Mouse (Mus musculus) CH12.LX (cell line): Measurements from ENCODE around the gene Letmd1. TPM values are rescaled to one million over a fixed set of nuclear protein-coding genes. Genes with fewer than 3 reads are reported as not detected.

Experiments used
- DNase-seq: peaks from one replicate; pipeline ENCODE4 v3.0.0-alpha.2; 2013; ENCODE audit errors: extremely low read depth
- H3K27ac ChIP-seq: 2 replicates; pipeline ENCODE4 v1.5.1; 2012; ENCODE audit warnings: low read depth, mild to moderate bottlenecking, control low read depth, moderate library complexity; ENCODE audit not compliant: insufficient read depth
- H3K27me3 ChIP-seq: replicated peaks from 2 replicates; pipeline ENCODE3; 2012; ENCODE audit warnings: inconsistent platforms
- H3K36me3 ChIP-seq, 2 experiments: replicated peaks in 1 of 2; 2 replicates each; pipeline versions ENCODE3 to v1.6.1; 2012; ENCODE audit warnings: inconsistent platforms in 1 of 2, low read length in 1 of 2, mild to moderate bottlenecking in 1 of 2, mixed read lengths in 1 of 2, moderate library complexity in 1 of 2; ENCODE audit not compliant: control insufficient read depth in 1 of 2, insufficient read depth in 1 of 2
- H3K4me1 ChIP-seq, 2 experiments: 2 replicates each; pipeline ENCODE4 v1.6.1; 2012; ENCODE audit warnings: inconsistent platforms in 1 of 2, moderate library complexity in 1 of 2; ENCODE audit not compliant: insufficient read depth in 2 of 2, control insufficient read depth in 1 of 2
- H3K4me2 ChIP-seq: 2 replicates; pipeline ENCODE4 v1.6.1; 2012; ENCODE audit warnings: low read depth, mild to moderate bottlenecking, control low read depth; ENCODE audit not compliant: poor library complexity, insufficient read depth, severe bottlenecking
- H3K4me3 ChIP-seq, 3 experiments: fragments of 150-350 bp in 1 of 3; sonication (generic) in 1 of 3; replicated peaks in 1 of 3; 2 replicates each; pipeline versions ENCODE3 to v1.5.1; 2011 to 2012; ENCODE audit warnings: low read depth in 2 of 3, low read length in 2 of 3, mild to moderate bottlenecking in 2 of 3, moderate library complexity in 2 of 3, control low read depth in 1 of 3, improper control_type of control experiment in 1 of 3, inconsistent platforms in 1 of 3, mixed read lengths in 1 of 3; ENCODE audit not compliant: poor library complexity in 1 of 3
- H3K79me2 ChIP-seq: replicated peaks from 2 replicates; pipeline ENCODE4 v1.6.1; 2012; ENCODE audit warnings: mild to moderate bottlenecking, moderate library complexity; ENCODE audit not compliant: control insufficient read depth, poor library complexity, insufficient read depth, severe bottlenecking; ENCODE audit errors: extremely low read depth
- H3K9ac ChIP-seq: 2 replicates; pipeline ENCODE4 v1.6.1; 2012; ENCODE audit warnings: low read depth, mild to moderate bottlenecking, control low read depth, moderate library complexity; ENCODE audit not compliant: insufficient read depth
- H3K9me3 ChIP-seq: replicated peaks from 2 replicates; pipeline ENCODE3; 2012; ENCODE audit warnings: low read length, inconsistent platforms, mixed read lengths
- BHLHE40 ChIP-seq: IDR thresholded peaks from 2 replicates; pipeline ENCODE4 v1.6.1; 2011; ENCODE audit warnings: mild to moderate bottlenecking, low read depth, low read length, improper control_type of control experiment
- CHD1 ChIP-seq: IDR thresholded peaks from 2 replicates; pipeline ENCODE4 v1.6.1; 2012; ENCODE audit warnings: low read depth, low read length, improper control_type of control experiment, inconsistent platforms
- CHD2 ChIP-seq: IDR thresholded peaks from 2 replicates; pipeline ENCODE4 v1.6.1; 2011; ENCODE audit warnings: low read length, improper control_type of control experiment
- E2F4 ChIP-seq: IDR thresholded peaks from 2 replicates; pipeline ENCODE4 v1.6.1; 2011; ENCODE audit warnings: low read depth, low read length, improper control_type of control experiment; ENCODE audit not compliant: insufficient replicate concordance
- GABPA ChIP-seq: IDR thresholded peaks from 2 replicates; pipeline ENCODE4 v1.6.1; 2012; ENCODE audit warnings: low read depth, low read length, improper control_type of control experiment, inconsistent platforms; ENCODE audit not compliant: insufficient replicate concordance
- HCFC1 ChIP-seq: IDR thresholded peaks from 2 replicates; pipeline ENCODE4 v1.6.1; 2012; ENCODE audit warnings: low read depth, mild to moderate bottlenecking, inconsistent platforms, low read length, improper control_type of control experiment
- IRF4 ChIP-seq: IDR thresholded peaks from 2 replicates; pipeline ENCODE4 v1.6.1; 2014; ENCODE audit warnings: low read depth, mild to moderate bottlenecking, inconsistent platforms, low read length, improper control_type of control experiment
- MXI1 ChIP-seq: IDR thresholded peaks from 2 replicates; pipeline ENCODE4 v1.6.1; 2011; ENCODE audit warnings: mild to moderate bottlenecking, low read depth, low read length, improper control_type of control experiment
- MYC ChIP-seq: IDR thresholded peaks from 2 replicates; pipeline ENCODE4 v1.6.1; 2011; ENCODE audit warnings: low read depth, mild to moderate bottlenecking, improper control_type of control experiment, low read length
- POLR2A ChIP-seq: IDR thresholded peaks from 2 replicates; pipeline ENCODE4 v1.6.1; 2011; ENCODE audit warnings: low read depth, mild to moderate bottlenecking, improper control_type of control experiment, low read length
- RAD21 ChIP-seq: IDR thresholded peaks from 2 replicates; pipeline ENCODE4 v1.6.1; 2011; ENCODE audit warnings: low read depth, mild to moderate bottlenecking, low read length, improper control_type of control experiment, moderate library complexity
- RCOR1 ChIP-seq: conservative IDR thresholded peaks from 2 replicates; pipeline ENCODE4 v1.6.1; 2012; ENCODE audit warnings: low read depth, mild to moderate bottlenecking, inconsistent platforms, low read length, improper control_type of control experiment
- SIN3A ChIP-seq: IDR thresholded peaks from 2 replicates; pipeline ENCODE4 v1.6.1; 2012; ENCODE audit warnings: low read length, improper control_type of control experiment, inconsistent platforms
- TBP ChIP-seq: conservative IDR thresholded peaks from 2 replicates; pipeline ENCODE4 v1.6.1; 2011; ENCODE audit warnings: low read depth, low read length, improper control_type of control experiment
- UBTF ChIP-seq: IDR thresholded peaks from 2 replicates; pipeline ENCODE4 v1.6.1; 2012; ENCODE audit warnings: low read depth, mild to moderate bottlenecking, inconsistent platforms, low read length, improper control_type of control experiment, moderate library complexity
- USF1 ChIP-seq: IDR thresholded peaks from 2 replicates; pipeline ENCODE4 v1.6.1; 2014; ENCODE audit warnings: low read depth, mild to moderate bottlenecking, inconsistent platforms, low read length, improper control_type of control experiment
- ZC3H11A ChIP-seq: IDR thresholded peaks from 2 replicates; pipeline ENCODE4 v1.6.1; 2012; ENCODE audit warnings: low read depth, mild to moderate bottlenecking, inconsistent platforms, low read length, improper control_type of control experiment
- ZKSCAN1 ChIP-seq: IDR thresholded peaks from 2 replicates; pipeline ENCODE4 v1.6.1; 2012; ENCODE audit warnings: low read depth, inconsistent platforms, low read length, improper control_type of control experiment, borderline replicate concordance
- ZNF384 ChIP-seq: IDR thresholded peaks from 2 replicates; pipeline ENCODE4 v1.6.1; 2012; ENCODE audit warnings: low read depth, low read length, improper control_type of control experiment, inconsistent platforms
- dilution Hi-C: fragments of 300-500 bp; cut with MboI; formaldehyde crosslinking; loops from 2 replicates; pipeline ENCODE4 v1.14.3; 2020; ENCODE audit warnings: low sequenced_read_pairs; ENCODE audit not compliant: extremely low pct_unique_long_range_greater_than_20kb, extremely low pct_ligation_motif_present
- in situ Hi-C: fragments of 300-500 bp; cut with MboI; formaldehyde crosslinking; loops from 3 replicates; pipeline ENCODE4 v1.14.3; 2019; ENCODE audit warnings: low sequenced_read_pairs, low pct_ligation_motif_present, low pct_unique_long_range_greater_than_20kb, mixed read lengths
- polyA plus RNA-seq: library from polyadenylated mRNA; unstranded; fragments of >175 nt; gene quantifications from 2 replicates; pipeline ENCODE4 v1.2.1, GENCODE M21; 2012; ENCODE audit warnings: low read depth; ENCODE audit not compliant: insufficient read length
- total RNA-seq, 2 experiments: library from RNA; depleted of rRNA; stranded (reverse); fragments of 300-350 nt in 1 of 2; fragments of >200 nt in 1 of 2; gene quantifications; 2 replicates each; pipeline ENCODE4 v1.2.3; 2012 to 2014

Letmd1 gene
- total and polyA plus RNA-seq, 3 experiments: 31.4 to 51.3 (median 39.0) TPM

GRCm38 (mm10) chr15:100508454-100509167 lies 39.8 kb downstream of the Letmd1 start:
- Histone ChIP-seq H3K4me1 (peaks cover 0 to 23% of the 10 kb centered on the region in 2 experiments; a peak in 3 of 4 replicates), H3K4me2 (peak overlapping the region; percentile 59), H3K36me3 (peaks cover 10 to 48% of the 10 kb centered on the region in 2 experiments), H3K79me2 (no peaks in the 10 kb centered on the region), H3K9me3 (no peaks in the 10 kb centered on the region)
- in situ Hi-C loops (no loop called here), dilution Hi-C loops (no loop called here)
- DNase-seq: peak; percentile 53
- TF ChIP-seq CHD1 (no peak), POLR2A (peak; percentile 44; the same call in 1 of the 2 replicates), SIN3A (no peak), RCOR1 (no peak), BHLHE40 (peak; percentile 57; the same call in 1 of the 2 replicates), IRF4 (peak; percentile 78)
- TF ChIP-seq, all 38 proteins: peak for 3
- H3K4me3 ChIP-seq: peak overlapping the region in 2 of 3 experiments; percentile 12 to 20
- peak overlapping the region; percentile 29; the same call in 1 of the 2 replicates for H3K9ac ChIP-seq
- no peaks in the 10 kb centered on the region for H3K27me3 ChIP-seq
- H3K27ac ChIP-seq: peak overlapping the region; percentile 12; the same call in 1 of the 2 replicates

GRCm38 (mm10) chr15:100510072-100510471 lies 41.2 kb downstream of the Letmd1 start:
- TF ChIP-seq UBTF: no peak
- no peak for TF ChIP-seq E2F4
- TF ChIP-seq CHD2: no peak
- TF ChIP-seq RCOR1: no peak
- no peak for TF ChIP-seq HCFC1
- no peak for TF ChIP-seq GABPA
- TF ChIP-seq ZKSCAN1: no peak
- TF ChIP-seq USF1: no peak
- no peak for TF ChIP-seq RAD21
- TF ChIP-seq IRF4: no peak
- TF ChIP-seq MYC: no peak
- no peak for TF ChIP-seq ZC3H11A
- TF ChIP-seq TBP: no peak
- TF ChIP-seq ZNF384: no peak
- TF ChIP-seq MXI1: no peak
- no peak overlapping the region for H3K9ac ChIP-seq
- DNase-seq: no peak
- H3K27ac ChIP-seq: no peak overlapping the region
- no peaks in the 10 kb centered on the region for H3K9me3 ChIP-seq
- dilution Hi-C loops: no loop called here
- H3K4me2 ChIP-seq: no peak overlapping the region
- no peak overlapping the region for H3K4me3 ChIP-seq
- no peaks in the 10 kb centered on the region for H3K27me3 ChIP-seq
- H3K4me1 ChIP-seq: peaks cover 0 to 22% of the 10 kb centered on the region in 2 experiments; a peak in 3 of 4 replicates
- H3K79me2 ChIP-seq: no peaks in the 10 kb centered on the region
- in situ Hi-C loops: no loop called here
- H3K36me3 ChIP-seq: peaks cover 15 to 58% of the 10 kb centered on the region in 2 experiments
